Mouse (Mus musculus): ENCODE measurements around the gene Ero1l.

GRCm38 (mm10) chr14:45251548-45252076 is 67.0 kb downstream of the Ero1l start:
- no peak for TF ChIP-seq GATA1 (IDR thresholded peaks at IDR 0.05; ENCODE audit: low read length)
- TF ChIP-seq TAL1 (IDR thresholded peaks at IDR 0.05; ENCODE audit: low read length), result no peak
